Mouse (Mus musculus) liver, embryonic 14.5 days (tissue): Measurements from ENCODE around the gene Olfr223. TPM values are rescaled to one million over a fixed set of nuclear protein-coding genes. Genes with fewer than 3 reads are reported as not detected.
A peak's percentile ranks its signal among the peaks of the same experiment; 100 is the strongest.
"Not testable (repeated sequence)": the region's sequence is repeated elsewhere in the genome, so short reads cannot be mapped to it uniquely, and the experiment has no call there.

Experiments used
- ATAC-seq: fragments of 200-750 bp; cut with Nextera tagmentation; 2 replicates; pipeline ENCODE4 v1.8.0; 2017; ENCODE audit warnings: moderate number of reproducible peaks, mild to moderate bottlenecking, moderate library complexity; ENCODE audit not compliant: insufficient read depth
- DNase-seq, 3 experiments: peaks; one replicate each; pipeline ENCODE4 v3.0.0-alpha.2; 2012 to 2013; ENCODE audit warnings: low read depth in 3 of 3, low spot score in 3 of 3
- H3K27ac ChIP-seq: fragments of 300-500 bp; sonication (generic); 2 replicates; pipeline ENCODE4 v1.5.1; 2014; ENCODE audit warnings: moderate library complexity, mild to moderate bottlenecking, control low read depth, inconsistent platforms
- H3K27me3 ChIP-seq: fragments of 300-500 bp; sonication (generic); 2 replicates; pipeline ENCODE4 v1.6.1; 2014; ENCODE audit warnings: mild to moderate bottlenecking, low read length, moderate library complexity; ENCODE audit not compliant: control insufficient read depth, insufficient read depth
- H3K36me3 ChIP-seq: fragments of 300-500 bp; sonication (generic); replicated peaks from 2 replicates; pipeline ENCODE4 v1.6.1; 2014; ENCODE audit warnings: low read depth; ENCODE audit not compliant: control insufficient read depth, insufficient read depth
- H3K4me1 ChIP-seq, 2 experiments: fragments of 200-500 bp in 1 of 2; fragments of 300-500 bp in 1 of 2; sonication (generic) in 1 of 2; replicated peaks; 2 replicates each; pipeline ENCODE4 v1.6.1; 2012 to 2014; ENCODE audit warnings: antibody characterized with exemption in 1 of 2, inconsistent platforms in 1 of 2, low read length in 1 of 2; ENCODE audit not compliant: control insufficient read depth in 2 of 2, insufficient read depth in 2 of 2
- H3K4me2 ChIP-seq: fragments of 300-500 bp; sonication (generic); 2 replicates; pipeline ENCODE4 v1.6.1; 2014; ENCODE audit warnings: low read depth, mild to moderate bottlenecking, control low read depth, moderate library complexity
- H3K4me3 ChIP-seq, 2 experiments: fragments of 200-500 bp in 1 of 2; fragments of 300-500 bp in 1 of 2; sonication (generic) in 1 of 2; 2 replicates each; pipeline ENCODE4 v1.5.1; 2012 to 2014; ENCODE audit warnings: low read depth in 2 of 2, low read length in 2 of 2, mild to moderate bottlenecking in 2 of 2, control low read depth in 1 of 2, inconsistent platforms in 1 of 2, moderate library complexity in 1 of 2; ENCODE audit not compliant: insufficient read depth in 1 of 2
- H3K9ac ChIP-seq: fragments of 300-500 bp; sonication (generic); replicated peaks from 2 replicates; pipeline ENCODE4 v1.6.1; 2014; ENCODE audit warnings: mild to moderate bottlenecking, control low read depth, moderate library complexity
- H3K9me3 ChIP-seq: fragments of 300-500 bp; sonication (generic); 2 replicates; pipeline ENCODE4 v1.6.1; 2016; ENCODE audit warnings: low read length, mixed read lengths; ENCODE audit not compliant: control insufficient read depth
- CTCF ChIP-seq: IDR thresholded peaks from 2 replicates; pipeline ENCODE4 v1.5.1; 2016; ENCODE audit warnings: antibody characterized with exemption, low read depth, control low read depth
- EP300 ChIP-seq: IDR thresholded peaks from 2 replicates; pipeline ENCODE4 v1.6.1; 2016; ENCODE audit warnings: antibody characterized with exemption, low read depth
- WGBS: fragments of 180-500 bp; shearing (Covaris S2); extraction: QIAGEN DNeasy Blood & Tissue Kit; methylation state at CpG from one replicate; pipeline ENCODE4 v1.1.7; 2014; ENCODE audit not compliant: insufficient replicate concordance; 5-methylcytosine and 5-hydroxymethylcytosine counted together
- polyA plus RNA-seq, 2 experiments: library from polyadenylated mRNA; depleted of rRNA in 1 of 2; stranded (reverse) in 1 of 2; unstranded in 1 of 2; fragments of >200 nt; fragmentation: Nextera tagmentation in 1 of 2; extraction: Ambion mirVana in 1 of 2; gene quantifications; 2 replicates each; pipeline versions ENCODE4 v1.2.1 to v1.2.3; 2012 to 2014

The Olfr223 gene
- polyA plus RNA-seq, 2 experiments = not detected

- Histone ChIP-seq H3K27me3 (no peaks in the 10 kb centered on the region), H3K4me2 (no peak overlapping the region), H3K27ac (no peak overlapping the region), H3K9ac (no peak overlapping the region), H3K4me1 (no peaks in the 10 kb centered on the region), H3K4me3 (no peak overlapping the region), H3K9me3 (no peaks in the 10 kb centered on the region), H3K36me3 (no peaks in the 10 kb centered on the region)
- ATAC-seq (no peak), DNase-seq (no peak)
- 61% methylated on average over 8 of the region's 8 CpGs for WGBS
- TF ChIP-seq EP300 (no peak), CTCF (no peak)
These were observed 3.9 kb upstream of the Olfr223 start for GRCm38 (mm10) chr11:59596950-59597349.

GRCm38 (mm10) chr11:59596091-59596490 is 3.0 kb upstream of the Olfr223 start:
- no peaks in the 10 kb centered on the region for H3K4me1 ChIP-seq
- no peak overlapping the region for H3K9ac ChIP-seq
- no peaks in the 10 kb centered on the region; the same call in 1 of the 2 replicates for H3K27me3 ChIP-seq
- ATAC-seq = no peak
- H3K4me2 ChIP-seq = no peak overlapping the region
- no peaks in the 10 kb centered on the region for H3K36me3 ChIP-seq
- no peak overlapping the region for H3K4me3 ChIP-seq
- no peak overlapping the region for H3K27ac ChIP-seq
- WGBS = 25% methylated on average over 4 of the region's 4 CpGs
- H3K9me3 ChIP-seq = no peaks in the 10 kb centered on the region
- DNase-seq = no peak
- TF ChIP-seq EP300 = no peak
- TF ChIP-seq CTCF = peak; percentile 29

- Histone ChIP-seq H3K27ac (no peak overlapping the region), H3K27me3 (no peaks in the 10 kb centered on the region; the same call in 1 of the 2 replicates), H3K36me3 (no peaks in the 10 kb centered on the region), H3K4me1 (no peaks in the 10 kb centered on the region), H3K9me3 (no peaks in the 10 kb centered on the region), H3K9ac (no peak overlapping the region), H3K4me3 (no peak overlapping the region), H3K4me2 (no peak overlapping the region)
- no peak for TF ChIP-seq EP300
- no peak for TF ChIP-seq CTCF
- WGBS = 71% methylated on average over 8 of the region's 8 CpGs
- ATAC-seq (no peak), DNase-seq (no peak)
These were observed 3.6 kb downstream of the Olfr223 start for GRCm38 (mm10) chr11:59589496-59589895.

- Histone ChIP-seq H3K27me3 (no peaks in the 10 kb centered on the region), H3K4me3 (no peak overlapping the region), H3K4me1 (no peaks in the 10 kb centered on the region), H3K9ac (no peak overlapping the region), H3K4me2 (no peak overlapping the region), H3K27ac (no peak overlapping the region), H3K36me3 (no peaks in the 10 kb centered on the region), H3K9me3 (no peaks in the 10 kb centered on the region)
- no peak for TF ChIP-seq CTCF
- TF ChIP-seq EP300 = no peak
- DNase-seq (peak in 1 of 3 experiments; percentile 4), ATAC-seq (no peak)
- 21% methylated on average over 6 of the region's 6 CpGs for WGBS
These were observed 8.6 kb downstream of the Olfr223 start for GRCm38 (mm10) chr11:59584539-59584938.

- not testable (repeated sequence) for H3K9me3 ChIP-seq, H3K27me3 ChIP-seq, ATAC-seq, H3K9ac ChIP-seq, H3K27ac ChIP-seq, H3K4me3 ChIP-seq, H3K36me3 ChIP-seq, H3K4me2 ChIP-seq, H3K4me1 ChIP-seq, DNase-seq
These were observed 17.0 kb downstream of the Olfr223 start, which contains the start of gene Olfr222 for GRCm38 (mm10) chr11:59576135-59576534. TSS of gene Olfr222 (minus strand) at chr11:59576235.

GRCm38 (mm10) chr11:59575726-59576125 is 17.4 kb downstream of the Olfr223 start:
- ATAC-seq = no peak
- no peaks in the 10 kb centered on the region for H3K36me3 ChIP-seq
- no peaks in the 10 kb centered on the region for H3K4me1 ChIP-seq
- no peaks in the 10 kb centered on the region; the same call in 1 of the 2 replicates for H3K27me3 ChIP-seq
- no peak overlapping the region for H3K27ac ChIP-seq
- WGBS = 44% methylated on average over 9 of the region's 9 CpGs
- TF ChIP-seq CTCF = no peak
- TF ChIP-seq EP300 = no peak
- H3K4me2 ChIP-seq = no peak overlapping the region
- no peak overlapping the region for H3K9ac ChIP-seq
- no peaks in the 10 kb centered on the region for H3K9me3 ChIP-seq
- no peak overlapping the region for H3K4me3 ChIP-seq
- no peak for DNase-seq
